Mouse (Mus musculus): ENCODE results near the gene Arl5a.
A peak's percentile ranks its signal among the peaks of the same experiment; 100 is the strongest.

Arl5a gene

GRCm38 (mm10) chr2:52424747-52425522, at the start of gene Arl5a:
Arl5a (minus strand) TSS chr2:52424901.
- DNase-seq = peak; percentile 90

DNA sequence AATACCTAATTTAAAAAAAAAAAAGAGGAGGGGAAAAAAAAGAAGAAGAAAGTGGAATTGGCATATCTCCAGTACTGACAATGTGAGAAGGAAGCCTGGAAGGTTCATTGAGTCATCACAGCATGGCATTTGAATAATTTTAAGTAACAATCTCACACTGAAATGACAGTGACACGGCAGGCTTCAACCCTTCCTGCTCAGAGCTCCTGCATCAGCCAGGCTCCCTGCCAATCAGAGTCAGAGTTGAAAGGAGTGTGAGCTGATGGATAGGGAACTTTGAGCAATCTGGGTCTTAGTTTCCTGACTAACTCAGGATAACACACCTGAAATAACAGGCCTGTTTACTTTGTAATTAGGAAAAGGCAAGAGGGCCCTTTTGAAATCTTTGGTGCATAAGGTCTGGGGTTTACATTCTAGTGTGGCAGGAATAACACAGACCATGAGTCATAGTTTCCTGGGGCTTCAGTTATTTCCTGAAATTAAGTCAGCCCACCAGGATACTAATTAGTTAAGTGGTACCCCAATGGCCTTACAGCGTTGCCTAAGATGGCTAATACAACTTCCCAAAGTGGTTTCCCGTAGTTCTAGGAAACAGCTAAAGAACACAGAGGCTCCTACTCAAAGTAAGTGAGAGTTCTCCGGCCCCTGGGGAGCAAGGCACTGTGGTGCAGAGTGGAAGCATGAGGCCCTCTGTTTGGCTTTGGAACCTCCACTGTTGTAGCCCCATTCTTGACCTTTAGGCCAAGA, 47.0 kb upstream of the Arl5a start:
- DNase-seq = no peak

GRCm38 (mm10) chr2:52470044-52470560, 45.4 kb upstream of the Arl5a start:
- DNase-seq = no peak

GRCm38 (mm10) chr2:52467629-52468028, 42.9 kb upstream of the Arl5a start:
- DNase-seq = no peak

DNA sequence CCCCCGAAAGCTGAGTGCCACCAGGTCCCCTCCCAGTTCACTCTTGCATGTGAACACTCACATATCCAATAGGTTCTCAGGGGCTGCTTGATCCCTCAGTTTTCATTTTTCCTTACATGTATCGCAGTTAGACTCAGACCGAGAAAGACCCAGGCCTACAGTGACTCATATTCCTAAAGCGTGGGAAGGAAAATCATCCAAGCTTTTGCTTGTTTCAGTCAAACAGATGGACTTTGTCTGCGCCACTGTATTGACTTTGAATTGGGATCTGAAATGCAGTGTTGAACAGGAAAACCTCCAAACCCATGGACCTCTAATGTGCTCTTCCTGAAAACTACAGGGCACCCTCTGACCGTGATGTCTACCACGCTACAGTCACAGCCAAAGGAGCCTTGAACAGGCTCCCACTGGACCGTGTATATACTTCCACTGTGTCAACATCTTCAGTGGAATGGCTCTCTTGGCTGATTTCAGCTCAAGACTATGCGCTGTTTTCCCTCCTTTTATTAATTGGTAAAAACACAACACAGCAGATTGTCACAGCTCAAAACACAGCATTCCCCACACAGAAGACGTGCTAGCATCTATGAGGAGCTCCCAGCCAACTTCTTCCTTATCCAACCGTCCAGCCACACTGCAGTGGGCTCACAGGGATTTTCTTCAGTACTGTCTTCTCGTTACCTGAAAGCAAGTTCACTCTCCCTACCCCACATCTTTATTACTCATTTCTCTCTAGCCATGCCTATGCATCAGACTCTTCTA, 36.7 kb upstream of the Arl5a start:
- no peak for DNase-seq

DNA sequence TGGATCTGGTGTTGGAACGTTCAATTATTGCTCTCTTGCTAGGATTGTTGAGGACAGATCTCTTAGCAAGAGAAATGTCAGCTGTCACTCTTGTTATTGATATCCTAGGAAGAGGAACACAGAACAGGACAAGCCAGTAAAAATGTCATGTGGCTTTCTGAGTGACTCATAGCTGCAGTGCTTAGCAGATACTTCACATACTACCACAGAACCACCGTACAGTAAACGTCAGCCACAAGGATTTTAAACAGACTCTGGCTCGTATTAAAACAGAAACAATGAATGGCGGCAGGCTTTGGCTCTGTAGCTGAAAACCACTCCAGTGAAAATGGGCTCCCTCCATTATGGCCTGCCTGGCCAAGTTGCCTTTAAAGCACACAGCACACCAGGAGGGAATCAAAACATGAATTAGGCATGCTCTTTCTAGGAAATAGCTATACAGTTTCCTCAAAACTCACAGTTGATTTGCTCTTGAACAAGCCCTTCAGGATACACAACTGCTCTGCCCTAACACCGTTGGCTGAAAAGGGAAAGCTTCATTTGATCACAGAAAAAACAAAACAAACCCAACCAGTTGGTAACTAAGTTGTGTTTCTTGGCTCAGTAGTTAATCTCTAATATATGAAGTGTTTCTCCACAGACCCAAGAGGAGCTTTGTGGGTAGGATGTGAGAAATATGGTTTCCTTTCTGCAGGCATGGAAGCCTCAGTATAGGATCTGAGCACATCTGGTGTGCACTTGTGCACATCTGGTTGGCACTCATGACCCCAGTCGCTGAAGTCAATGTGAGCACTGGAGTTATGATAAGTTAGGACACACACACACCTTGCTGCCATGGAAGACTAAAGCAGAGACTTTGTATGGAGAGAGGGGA, 31.1 kb upstream of the Arl5a start:
- no peak for DNase-seq

DNA sequence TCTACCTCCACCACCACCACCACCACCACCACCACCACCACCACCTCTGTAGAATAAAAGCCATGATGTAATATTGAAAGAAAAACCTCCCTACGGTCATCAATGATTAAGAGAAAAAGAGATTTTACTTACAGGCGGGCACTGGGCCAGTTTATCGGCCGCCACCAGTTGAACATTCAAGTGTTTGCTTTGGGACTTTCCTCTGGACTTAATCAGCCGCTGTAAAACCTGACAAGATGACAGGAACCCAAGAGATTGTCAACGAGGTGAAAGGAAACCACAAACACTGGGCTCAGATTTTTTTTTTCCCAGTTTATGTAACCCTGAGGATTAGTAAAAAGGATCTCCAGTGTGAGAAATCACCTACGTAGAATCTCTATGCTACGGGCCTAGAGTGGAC, 25.1 kb upstream of the Arl5a start:
- DNase-seq = no peak

DNA sequence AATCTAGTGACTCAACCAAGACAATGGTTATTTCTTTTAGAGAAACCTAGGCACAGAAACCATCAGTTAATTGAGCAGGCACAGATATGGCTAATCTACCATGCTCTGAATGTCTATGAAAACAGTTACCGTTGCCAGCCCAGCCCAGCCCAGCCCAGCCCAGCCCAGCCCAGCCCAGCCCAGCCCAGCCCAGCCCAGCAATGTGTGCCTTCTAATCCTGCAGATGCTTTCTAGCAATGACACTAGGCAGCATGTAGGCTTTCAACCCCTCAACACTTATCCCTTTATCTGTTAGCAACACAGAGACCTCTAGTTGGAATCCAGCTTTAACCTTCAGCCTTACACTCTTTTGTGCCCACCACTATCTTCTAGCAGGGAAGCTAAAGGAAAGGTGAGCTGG, 24.2 kb upstream of the Arl5a start:
- DNase-seq = no peak

DNA sequence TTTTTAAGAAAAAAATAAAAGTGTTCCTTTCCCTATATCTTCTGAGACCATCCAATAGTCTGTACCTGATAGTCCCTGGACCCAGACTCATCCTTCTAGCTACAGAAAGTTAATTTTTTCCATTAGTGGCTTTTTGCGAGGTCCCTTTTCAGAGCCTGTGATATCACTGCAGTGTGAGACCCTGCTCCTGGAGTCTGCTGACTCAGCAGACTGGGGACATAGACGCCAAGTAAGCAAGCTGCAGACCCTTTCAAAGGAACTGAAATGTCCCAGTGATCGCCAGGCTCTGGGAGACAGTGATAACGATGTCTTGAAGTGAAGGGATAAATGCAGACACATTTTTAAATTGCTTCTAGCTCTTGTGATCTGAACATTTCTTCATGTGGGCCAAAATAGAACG, 21.9 kb upstream of the Arl5a start:
- DNase-seq = no peak

- DNase-seq = no peak
Measured at GRCm38 (mm10) chr2:52442125-52442524, 17.4 kb upstream of the Arl5a start.

DNA sequence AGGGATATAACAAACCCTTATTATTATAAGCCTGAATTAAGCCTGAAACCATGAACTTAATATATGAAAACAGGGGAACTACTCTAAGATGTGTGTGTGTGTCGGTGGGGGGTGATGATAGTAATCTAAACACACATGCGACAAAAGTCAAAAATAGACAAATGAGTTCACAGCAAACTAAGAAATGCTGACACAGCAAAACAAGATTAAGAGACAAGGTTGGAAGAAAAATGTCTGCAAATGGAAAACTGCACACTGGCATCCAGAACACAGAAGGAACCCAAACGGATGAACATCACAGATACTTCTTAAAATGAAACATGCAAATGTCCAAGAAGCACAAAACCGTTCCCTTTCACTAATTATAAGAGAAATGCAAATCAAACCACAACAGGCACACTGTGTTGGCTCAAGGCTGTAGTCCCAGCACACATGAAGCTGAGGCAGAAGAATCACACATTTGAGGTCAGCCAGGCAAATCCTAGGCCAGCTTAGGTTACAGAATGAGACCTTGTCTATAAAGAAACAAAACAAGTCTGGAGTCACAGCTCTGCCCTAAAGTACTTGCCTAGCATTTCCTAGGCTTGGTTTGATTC, 15.8 kb upstream of the Arl5a start:
- DNase-seq = no peak

GRCm38 (mm10) chr2:52438437-52438836, 13.7 kb upstream of the Arl5a start:
- peak; percentile 22 for DNase-seq

DNA sequence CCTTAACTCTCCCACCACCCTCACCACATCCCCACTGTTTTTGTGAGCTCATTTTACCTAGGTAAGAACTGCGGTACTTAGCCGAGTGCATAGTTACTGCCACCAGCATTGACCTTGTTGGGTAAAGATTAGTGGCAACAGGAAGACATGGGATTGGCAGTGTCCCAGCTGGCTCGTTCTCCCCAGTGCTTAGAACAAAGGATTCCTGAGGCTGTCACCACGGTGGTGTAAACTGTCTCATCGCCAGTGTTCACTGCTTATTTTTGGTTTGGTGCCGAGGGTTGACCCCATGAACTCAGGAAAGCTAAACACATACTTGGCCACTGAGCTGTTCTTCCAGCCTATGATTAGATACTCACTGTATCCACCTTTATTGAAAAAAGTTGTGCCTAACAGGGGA, 13.3 kb upstream of the Arl5a start:
- DNase-seq = peak; percentile 90

DNA sequence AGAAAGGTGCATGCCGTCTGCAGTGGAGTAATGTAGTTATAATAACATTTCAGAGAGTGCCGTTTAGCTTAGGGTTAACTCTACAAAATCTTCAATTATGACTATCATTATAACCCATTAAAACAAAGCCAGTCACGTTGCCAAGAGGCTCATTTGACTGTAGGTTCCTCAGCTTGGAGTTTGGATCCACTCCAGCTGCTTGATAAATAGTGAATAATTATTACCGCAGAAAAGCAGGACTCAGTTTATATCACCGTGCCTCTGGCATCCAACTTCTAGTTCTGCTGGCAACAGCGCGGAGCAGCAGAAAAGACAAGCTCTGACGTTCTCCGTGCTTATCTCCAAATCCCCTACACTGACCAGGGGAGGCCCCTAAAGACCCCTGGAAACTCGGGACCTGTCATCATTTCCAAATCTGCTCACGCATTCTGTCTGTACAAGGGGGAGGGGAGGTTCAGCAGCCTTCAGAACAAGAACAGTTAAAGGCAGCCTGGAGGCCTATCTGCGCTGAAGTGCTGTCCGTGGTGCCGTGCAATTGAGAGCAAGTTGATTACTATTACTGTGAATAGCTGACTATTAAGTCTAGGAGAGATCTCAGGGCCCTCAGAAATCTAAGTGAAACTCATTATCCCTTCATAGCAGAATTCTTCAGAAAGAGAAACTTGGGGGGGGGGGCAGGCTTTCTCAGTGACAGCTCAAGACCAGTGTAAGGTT, 11.4 kb upstream of the Arl5a start:
- DNase-seq = no peak

- no peak for DNase-seq
Measured at GRCm38 (mm10) chr2:52433365-52433764, 8.7 kb upstream of the Arl5a start.

GRCm38 (mm10) chr2:52427383-52427782, 2.7 kb upstream of the Arl5a start:
- DNase-seq = no peak

GRCm38 (mm10) chr2:52426041-52426440, 1.3 kb upstream of the Arl5a start:
- DNase-seq = no peak

GRCm38 (mm10) chr2:52425523-52425795, 758 bp upstream of the Arl5a start:
- DNase-seq = no peak

- no peak for DNase-seq
Measured at GRCm38 (mm10) chr2:52424248-52424728, 413 bp downstream of the Arl5a start.

- DNase-seq = peak; percentile 35
Measured at GRCm38 (mm10) chr2:52423611-52424247, 972 bp downstream of the Arl5a start.
